In the genomic region with DNA sequence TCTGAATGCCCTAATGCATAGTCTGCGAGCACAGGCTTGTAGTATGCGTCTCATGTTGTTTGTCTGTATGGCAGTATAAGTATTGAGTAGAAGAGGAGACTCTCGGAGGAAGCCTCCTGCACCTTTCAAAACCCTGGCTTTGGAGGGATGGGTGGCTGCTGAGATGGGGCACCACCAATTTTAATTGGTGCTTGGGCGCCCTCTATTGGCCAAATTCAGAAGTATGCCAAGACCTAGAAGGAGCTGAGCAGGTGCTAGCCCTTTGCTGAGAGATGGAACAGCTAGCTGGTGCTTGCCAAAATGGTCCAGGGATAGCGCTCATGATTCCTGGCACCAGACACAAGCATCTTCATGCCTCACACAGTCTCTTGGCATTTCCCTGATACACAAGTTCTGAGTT, we compare ENCODE assay signal across 8 mouse cellular contexts. TPM values are rescaled to one million over a fixed set of nuclear protein-coding genes. Genes with fewer than 3 reads are reported as not detected.
DNase-seq lines count a peak whose midpoint lies in the region; ATAC-seq lines count a peak whose summit lies in the region.

No protein-coding gene starts in this region.

- H3K4me2 ChIP-seq in kidney, embryonic 16.5 days (replicated peaks; ENCODE audit: low read depth, low read length): no peak overlapping the region
- H3K4me2 ChIP-seq in intestine, embryonic 14.5 days (ENCODE audit: low read length): no peak overlapping the region
- no peak overlapping the region for H3K4me2 ChIP-seq in limb, embryonic 11.5 days (ENCODE audit: low read depth, severe bottlenecking)
- H3K4me2 ChIP-seq in stomach, embryonic 15.5 days: no peak overlapping the region

- peaks cover 7% of the 10 kb centered on the region; the same call in 1 of the 2 replicates for H3K9me3 ChIP-seq in kidney, embryonic 16.5 days (ENCODE audit: low read length)
- no peaks in the 10 kb centered on the region for H3K9me3 ChIP-seq in intestine, embryonic 14.5 days (ENCODE audit: control insufficient read depth, low read length)
- H3K9me3 ChIP-seq in limb, embryonic 11.5 days (ENCODE audit: control insufficient read depth, low read length): no peaks in the 10 kb centered on the region
- no peaks in the 10 kb centered on the region for H3K9me3 ChIP-seq in stomach, embryonic 15.5 days

- H3K36me3 ChIP-seq in kidney, embryonic 16.5 days (ENCODE audit: insufficient read depth, low read length): peaks cover 6% of the 10 kb centered on the region; the same call in 1 of the 2 replicates
- H3K36me3 ChIP-seq in intestine, embryonic 14.5 days (ENCODE audit: control insufficient read depth, insufficient read depth, low read length): peaks cover 14% of the 10 kb centered on the region
- H3K36me3 ChIP-seq in limb, embryonic 11.5 days (ENCODE audit: control insufficient read depth, insufficient read depth, low read length): no peaks in the 10 kb centered on the region; the same call in 1 of the 2 replicates
- H3K36me3 ChIP-seq in stomach, embryonic 15.5 days: no peaks in the 10 kb centered on the region; the same call in 1 of the 2 replicates

- ATAC-seq in kidney, embryonic 16.5 days (ENCODE audit: low FRiP score, low TSS enrichment): no peak
- ATAC-seq in intestine, embryonic 14.5 days (replicated peaks; ENCODE audit: low FRiP score, low TSS enrichment, low read depth): no peak
- ATAC-seq in limb, embryonic 11.5 days (ENCODE audit: insufficient number of reproducible peaks, low FRiP score, low TSS enrichment, low read depth): no peak
- no peak for ATAC-seq in stomach, embryonic 15.5 days (ENCODE audit: insufficient read depth, low FRiP score, low read depth)

- no peak overlapping the region for H3K27ac ChIP-seq in kidney, embryonic 16.5 days (ENCODE audit: low read length)
- H3K27ac ChIP-seq in intestine, embryonic 14.5 days (ENCODE audit: low read depth): peak overlapping the region; percentile 90; the same call in 1 of the 2 replicates
- no peak overlapping the region for H3K27ac ChIP-seq in limb, embryonic 11.5 days (replicated peaks; ENCODE audit: low read depth, low read length)
- H3K27ac ChIP-seq in stomach, embryonic 15.5 days: peak overlapping the region; percentile 94

- no peaks in the 10 kb centered on the region for H3K27me3 ChIP-seq in kidney, embryonic 16.5 days (ENCODE audit: insufficient read depth, low read length)
- no peaks in the 10 kb centered on the region for H3K27me3 ChIP-seq in intestine, embryonic 14.5 days (replicated peaks; ENCODE audit: control insufficient read depth, insufficient read depth, low read length)
- H3K27me3 ChIP-seq in limb, embryonic 11.5 days (ENCODE audit: control insufficient read depth, insufficient read depth, low read length): no peaks in the 10 kb centered on the region
- H3K27me3 ChIP-seq in stomach, embryonic 15.5 days (replicated peaks): no peaks in the 10 kb centered on the region

- no peak overlapping the region for H3K9ac ChIP-seq in kidney, embryonic 16.5 days (replicated peaks; ENCODE audit: low read length)
- H3K9ac ChIP-seq in intestine, embryonic 14.5 days (ENCODE audit: low read length): no peak overlapping the region
- no peak overlapping the region for H3K9ac ChIP-seq in limb, embryonic 11.5 days (ENCODE audit: low read length)
- H3K9ac ChIP-seq in stomach, embryonic 15.5 days: no peak overlapping the region

- 38% methylated on average over 5 of the region's 5 CpGs for WGBS in kidney, embryonic 16.5 days
- 26% methylated on average over 5 of the region's 5 CpGs for WGBS in intestine, embryonic 14.5 days
- WGBS in limb, embryonic 11.5 days: 39% methylated on average over 5 of the region's 5 CpGs
- WGBS in stomach, embryonic 15.5 days: 30% methylated on average over 5 of the region's 5 CpGs

- no peak overlapping the region for H3K4me3 ChIP-seq in kidney, embryonic 16.5 days (ENCODE audit: low read length)
- no peak overlapping the region for H3K4me3 ChIP-seq in intestine, embryonic 14.5 days (ENCODE audit: low read depth, low read length)
- no peak overlapping the region for H3K4me3 ChIP-seq in limb, embryonic 11.5 days (ENCODE audit: low read depth, low read length)
- H3K4me3 ChIP-seq in stomach, embryonic 15.5 days (replicated peaks): no peak overlapping the region

- peak; percentile 63 for DNase-seq in kidney, adult 11 months
- DNase-seq in cerebellum, adult 11 months: peak; percentile 87
- DNase-seq in gastrocnemius, adult 18-20 months (ENCODE audit: low spot score): peak; percentile 94
- peak; percentile 97 for DNase-seq in intestine, embryonic 14.5 days (ENCODE audit: low spot score)
- DNase-seq in limb, embryonic 11.5 days (ENCODE audit: low spot score): peak; percentile 90
- peak; percentile 83 for DNase-seq in neural tube, embryonic 10.5 days (ENCODE audit: extremely low spot score, low spot score)

- peaks cover 33% of the 10 kb centered on the region for H3K4me1 ChIP-seq in kidney, embryonic 16.5 days (ENCODE audit: insufficient read depth, low read length)
- peaks cover 56% of the 10 kb centered on the region for H3K4me1 ChIP-seq in intestine, embryonic 14.5 days (replicated peaks; ENCODE audit: control insufficient read depth, insufficient read depth, low read length)
- peaks cover under 1% of the 10 kb centered on the region; the same call in 1 of the 2 replicates for H3K4me1 ChIP-seq in limb, embryonic 11.5 days (ENCODE audit: control insufficient read depth, insufficient read depth, low read length)
- H3K4me1 ChIP-seq in stomach, embryonic 15.5 days: peaks cover 56% of the 10 kb centered on the region

RNA-seq across cellular contexts. Expression of gene Naglu, which starts 12.0 kb away (rescaled TPM):
- 18.6 and 23.0 TPM in 2 replicates for polyA plus RNA-seq in kidney, embryonic 16.5 days (2015; fragmentation: Nextera tagmentation; extraction: Ambion mirVana)
- 1 to 10 TPM; 3.9 TPM for total RNA-seq in gastrocnemius, adult 18-20 months (2021)
- polyA plus RNA-seq in intestine, embryonic 14.5 days (2014; fragmentation: Nextera tagmentation; extraction: Ambion mirVana): 11.5 and 12.7 TPM in 2 replicates
- polyA plus RNA-seq in limb, embryonic 11.5 days (2014; fragmentation: Nextera tagmentation; extraction: Ambion mirVana): 5.2 and 5.3 TPM in 2 replicates
- polyA plus RNA-seq in stomach, embryonic 15.5 days (2015; fragmentation: Nextera tagmentation; extraction: Ambion mirVana): 17.0 and 17.9 TPM in 2 replicates

RNA-seq across cellular contexts. Expression of gene Hsd17b1, which starts 20.4 kb away (rescaled TPM):
- 0.77 TPM in 1 of 2 replicates, not detected in the other for polyA plus RNA-seq in kidney, embryonic 16.5 days (2015; fragmentation: Nextera tagmentation; extraction: Ambion mirVana)
- total RNA-seq in gastrocnemius, adult 18-20 months (2021): under 1 TPM; 0.16 to 0.33 TPM
- not detected in 2 replicates for polyA plus RNA-seq in intestine, embryonic 14.5 days (2014; fragmentation: Nextera tagmentation; extraction: Ambion mirVana)
- polyA plus RNA-seq in limb, embryonic 11.5 days (2014; fragmentation: Nextera tagmentation; extraction: Ambion mirVana): 0.15 TPM in 1 of 2 replicates, not detected in the other
- 0.13 and 0.26 TPM in 2 replicates for polyA plus RNA-seq in stomach, embryonic 15.5 days (2015; fragmentation: Nextera tagmentation; extraction: Ambion mirVana)

RNA-seq across cellular contexts. Expression of gene Coasy, which starts 24.5 kb away (rescaled TPM):
- 54.3 and 57.9 TPM in 2 replicates for polyA plus RNA-seq in kidney, embryonic 16.5 days (2015; fragmentation: Nextera tagmentation; extraction: Ambion mirVana)
- total RNA-seq in gastrocnemius, adult 18-20 months (2021): 1 to 10 TPM; 7.3 to 7.7 TPM
- 39.7 and 45.5 TPM in 2 replicates for polyA plus RNA-seq in intestine, embryonic 14.5 days (2014; fragmentation: Nextera tagmentation; extraction: Ambion mirVana)
- polyA plus RNA-seq in limb, embryonic 11.5 days (2014; fragmentation: Nextera tagmentation; extraction: Ambion mirVana): 40.5 and 49.4 TPM in 2 replicates
- 38.5 and 41.5 TPM in 2 replicates for polyA plus RNA-seq in stomach, embryonic 15.5 days (2015; fragmentation: Nextera tagmentation; extraction: Ambion mirVana)

RNA-seq across cellular contexts. Expression of gene Mlx, which starts 29.2 kb away (rescaled TPM):
- polyA plus RNA-seq in kidney, embryonic 16.5 days (2015; fragmentation: Nextera tagmentation; extraction: Ambion mirVana): 51.9 and 58.9 TPM in 2 replicates
- total RNA-seq in gastrocnemius, adult 18-20 months (2021): 10 to 100 TPM; 12.3 to 14.4 TPM
- 43.6 and 48.0 TPM in 2 replicates for polyA plus RNA-seq in intestine, embryonic 14.5 days (2014; fragmentation: Nextera tagmentation; extraction: Ambion mirVana)
- 40.6 and 48.9 TPM in 2 replicates for polyA plus RNA-seq in limb, embryonic 11.5 days (2014; fragmentation: Nextera tagmentation; extraction: Ambion mirVana)
- polyA plus RNA-seq in stomach, embryonic 15.5 days (2015; fragmentation: Nextera tagmentation; extraction: Ambion mirVana): 50.7 and 54.5 TPM in 2 replicates

RNA-seq across cellular contexts. Expression of gene Psmc3ip, which starts 37.4 kb away (rescaled TPM):
- 40.0 and 40.1 TPM in 2 replicates for polyA plus RNA-seq in kidney, embryonic 16.5 days (2015; fragmentation: Nextera tagmentation; extraction: Ambion mirVana)
- total RNA-seq in gastrocnemius, adult 18-20 months (2021): 1 to 10 TPM; 1.7 to 2.0 TPM
- polyA plus RNA-seq in intestine, embryonic 14.5 days (2014; fragmentation: Nextera tagmentation; extraction: Ambion mirVana): 29.1 and 38.1 TPM in 2 replicates
- polyA plus RNA-seq in limb, embryonic 11.5 days (2014; fragmentation: Nextera tagmentation; extraction: Ambion mirVana): 71.1 and 71.6 TPM in 2 replicates
- 26.9 and 27.6 TPM in 2 replicates for polyA plus RNA-seq in stomach, embryonic 15.5 days (2015; fragmentation: Nextera tagmentation; extraction: Ambion mirVana)

Comparison
In these comparisons a context has a peak if more than half of its experiments do, and no peak if none do; other contexts are left out.
1. H3K27ac ChIP-seq: peak in intestine, embryonic 14.5 days (single experiment) and stomach, embryonic 15.5 days (single experiment); none in kidney, embryonic 16.5 days (single experiment) and limb, embryonic 11.5 days (single experiment).
2. Peak in every context shown above with its lines, with median percentiles within 50 percentile points of each other: DNase-seq.